Comparison of ENCODE assay signal across 8 mouse cellular contexts in the genomic region with DNA sequence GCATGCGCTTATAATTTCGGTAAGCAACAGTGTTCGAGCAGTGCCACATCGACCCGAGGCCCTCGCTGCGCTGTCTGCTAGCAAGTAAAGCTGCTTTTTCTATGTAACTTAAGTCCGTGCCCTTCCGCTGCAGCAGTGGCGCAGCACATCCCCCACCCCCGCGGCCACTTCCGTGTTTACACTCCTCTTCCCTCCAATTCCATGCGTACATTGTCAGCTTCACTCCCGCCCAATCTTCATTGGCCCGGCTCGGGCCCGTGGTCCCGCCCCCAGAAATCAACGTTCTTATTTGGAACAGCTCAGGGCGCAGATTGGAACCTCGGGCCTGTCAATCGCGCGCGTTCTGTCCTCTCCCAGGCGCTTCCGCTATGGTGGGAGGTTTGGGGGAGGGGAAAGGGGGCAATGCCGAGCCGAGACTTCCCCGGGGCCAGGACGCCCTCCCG. TPM values are rescaled to one million over a fixed set of nuclear protein-coding genes. Genes with fewer than 3 reads are reported as not detected.
DNase-seq lines count a peak whose midpoint lies in the region; ATAC-seq lines count a peak whose summit lies in the region.

No protein-coding gene starts in this region.

- peaks cover 11% of the 10 kb centered on the region for H3K4me1 ChIP-seq in lung, embryonic 16.5 days (replicated peaks; ENCODE audit: control insufficient read depth, insufficient read depth, low read length)

- WGBS in lung, embryonic 16.5 days = under 1% methylated on average over 33 of the region's 33 CpGs

- peak overlapping the region; percentile 72 for H3K4me2 ChIP-seq in lung, embryonic 16.5 days (ENCODE audit: low read depth, low read length)

- no peaks in the 10 kb centered on the region for H3K27me3 ChIP-seq in lung, embryonic 16.5 days (ENCODE audit: control insufficient read depth, insufficient read depth, low read depth, low read length)

- no peaks in the 10 kb centered on the region for H3K36me3 ChIP-seq in lung, embryonic 16.5 days (ENCODE audit: control insufficient read depth, insufficient read depth, low read length)

- peak; percentile 94 to 98 for ATAC-seq in hematopoietic stem cell, adult 5-6 weeks (replicated peaks in 1 of 2; ENCODE audit: insufficient read depth in 1 of 2, low FRiP score in 2 of 2, low TSS enrichment in 1 of 2, low read depth in 1 of 2, poor library complexity in 2 of 2, severe bottlenecking in 2 of 2)
- ATAC-seq in lung, embryonic 16.5 days (ENCODE audit: low read depth) = peak; percentile 98

- peak overlapping the region; percentile 91 for H3K9ac ChIP-seq in lung, embryonic 16.5 days (ENCODE audit: low read length)

- peak; percentile 99 for DNase-seq in MN1 (ENCODE audit: low spot score)
- peak; percentile 96 for DNase-seq in cerebellum, adult 8-10 months
- peak; percentile 98 for DNase-seq in forelimb bud, embryonic 11.5 days (ENCODE audit: low read depth, low spot score)
- peak; percentile 97 for DNase-seq in layer of hippocampus, adult 9-10 months (ENCODE audit: low spot score)
- DNase-seq in ovary, postnatal 10 days (ENCODE audit: low spot score) = peak; percentile 88
- DNase-seq in thymus, postnatal 10 days (ENCODE audit: low spot score in 2 of 2) = peak; percentile 97 to 100

- peak overlapping the region; percentile 99 for H3K4me3 ChIP-seq in lung, embryonic 16.5 days (ENCODE audit: low read length)

- no peaks in the 10 kb centered on the region for H3K9me3 ChIP-seq in lung, embryonic 16.5 days (ENCODE audit: control insufficient read depth, low read length)

- peak overlapping the region; percentile 100 for H3K27ac ChIP-seq in lung, embryonic 16.5 days (ENCODE audit: low read length)

RNA-seq across cellular contexts. Expression of a gene that starts 51.7 kb away (rescaled TPM):
- 2.5 and 3.9 TPM in 2 replicates for total RNA-seq in hematopoietic stem cell, adult 5-6 weeks (2017)
- polyA plus RNA-seq in lung, embryonic 16.5 days (2015; fragmentation: Nextera tagmentation; extraction: Ambion mirVana) = 5.3 and 5.6 TPM in 2 replicates

Comparison
In these comparisons a context has a peak if more than half of its experiments do, and no peak if none do; other contexts are left out.
1. Peak in every context shown above with its lines: DNase-seq, ATAC-seq, H3K4me3 ChIP-seq and H3K27ac ChIP-seq.